Mouse (Mus musculus) hindbrain, embryonic 11.5 days (tissue): ENCODE data around the gene Celf5. TPM values are rescaled to one million over a fixed set of nuclear protein-coding genes. Genes with fewer than 3 reads are reported as not detected.

Experiments used
- ATAC-seq: fragments of 200-750 bp; cut with Nextera tagmentation; 2 replicates; pipeline ENCODE4 v1.8.0; 2017; ENCODE audit warnings: mild to moderate bottlenecking, moderate TSS enrichment, moderate library complexity; ENCODE audit not compliant: low FRiP score
- DNase-seq: peaks from one replicate; pipeline ENCODE4 v3.0.0-alpha.2; 2015; ENCODE audit warnings: low spot score
- H3K27ac ChIP-seq: fragments of 300-500 bp; sonication (generic); 2 replicates; pipeline ENCODE4 v1.5.1; 2014; ENCODE audit warnings: mild to moderate bottlenecking, low read depth, low read length
- H3K27me3 ChIP-seq: fragments of 300-500 bp; sonication (generic); 2 replicates; pipeline ENCODE4 v1.6.1; 2014; ENCODE audit warnings: mild to moderate bottlenecking, low read length, moderate library complexity, mixed read lengths; ENCODE audit not compliant: control insufficient read depth, insufficient read depth
- H3K36me3 ChIP-seq: fragments of 300-500 bp; sonication (generic); 2 replicates; pipeline ENCODE4 v1.6.1; 2014; ENCODE audit warnings: mild to moderate bottlenecking, low read length, moderate library complexity, mixed read lengths; ENCODE audit not compliant: control insufficient read depth, insufficient read depth
- H3K4me1 ChIP-seq: fragments of 300-500 bp; sonication (generic); replicated peaks from 2 replicates; pipeline ENCODE4 v1.6.1; 2014; ENCODE audit warnings: low read length, mixed read lengths; ENCODE audit not compliant: control insufficient read depth, insufficient read depth
- H3K4me2 ChIP-seq: fragments of 300-500 bp; sonication (generic); replicated peaks from 2 replicates; pipeline ENCODE4 v1.6.1; 2014; ENCODE audit warnings: mild to moderate bottlenecking, low read depth, low read length
- H3K4me3 ChIP-seq: fragments of 300-500 bp; sonication (generic); 2 replicates; pipeline ENCODE4 v1.5.1; 2014; ENCODE audit warnings: low read depth, low read length
- H3K9ac ChIP-seq: fragments of 300-500 bp; sonication (generic); 2 replicates; pipeline ENCODE4 v1.6.1; 2014; ENCODE audit warnings: low read depth, low read length
- H3K9me3 ChIP-seq: fragments of 300-500 bp; sonication (generic); 2 replicates; pipeline ENCODE4 v1.6.1; 2016; ENCODE audit warnings: low read length; ENCODE audit not compliant: control insufficient read depth
- WGBS: fragments of 180-500 bp; shearing (Covaris S2); extraction: QIAGEN DNeasy Blood & Tissue Kit; methylation state at CpG from one replicate; pipeline ENCODE4 v1.1.7; 2014; 5-methylcytosine and 5-hydroxymethylcytosine counted together
- polyA plus RNA-seq: library from polyadenylated mRNA; unstranded; fragments of >200 nt; fragmentation: Nextera tagmentation; extraction: Ambion mirVana; gene quantifications from 2 replicates; pipeline ENCODE4 v1.2.1, GENCODE M21; 2014

Gene Celf5
- polyA plus RNA-seq, 1 experiment from 2014 or later = 13.7 TPM

DNA sequence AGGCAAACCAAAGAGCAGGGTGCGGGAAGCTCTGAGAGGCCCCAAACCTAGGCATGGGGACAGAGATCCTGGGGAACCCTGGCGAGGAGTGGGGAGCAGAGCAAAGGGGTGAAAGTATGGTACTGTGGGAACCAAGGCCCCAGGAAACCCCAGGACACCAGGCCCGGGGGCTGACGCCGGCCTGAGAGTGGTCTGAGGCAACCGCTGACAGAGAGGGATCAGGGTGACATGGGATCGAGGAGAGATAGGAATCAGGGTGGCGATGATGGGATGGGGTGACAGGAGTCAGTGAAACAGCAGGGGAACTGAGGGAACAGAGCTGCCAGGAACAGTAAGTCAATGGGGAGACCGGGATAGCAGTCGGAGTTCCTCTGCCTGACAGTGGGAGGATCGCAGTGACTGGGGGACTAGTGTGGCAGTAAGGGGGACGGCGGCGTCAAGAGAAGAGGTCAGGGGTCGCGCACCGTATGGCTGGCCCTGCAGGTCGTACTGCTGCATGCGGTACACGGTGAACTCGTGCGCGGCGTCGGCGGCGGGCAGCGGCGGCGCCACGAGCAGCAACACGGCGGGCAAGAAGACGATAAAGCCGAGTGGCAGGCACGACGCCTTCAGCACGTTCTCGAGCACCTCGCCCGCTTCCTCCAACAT lies 13.2 kb upstream of the Celf5 start:
- peak overlapping the region; percentile 96 for H3K4me2 ChIP-seq
- H3K27ac ChIP-seq = 0 out of 2 replicates have a peak overlapping the region, but pooled peaks have one; percentile 25
- peak overlapping the region; percentile 70 for H3K4me3 ChIP-seq
- H3K36me3 ChIP-seq = peaks cover 11% of the 10 kb centered on the region
- H3K9me3 ChIP-seq = no peaks in the 10 kb centered on the region
- H3K4me1 ChIP-seq = peaks cover 7% of the 10 kb centered on the region
- 2% methylated on average over 38 of the region's 41 CpGs for WGBS
- peak; percentile 39 for ATAC-seq
- H3K9ac ChIP-seq = peak overlapping the region; percentile 83
- H3K27me3 ChIP-seq = no peaks in the 10 kb centered on the region
- DNase-seq = no peak

DNA sequence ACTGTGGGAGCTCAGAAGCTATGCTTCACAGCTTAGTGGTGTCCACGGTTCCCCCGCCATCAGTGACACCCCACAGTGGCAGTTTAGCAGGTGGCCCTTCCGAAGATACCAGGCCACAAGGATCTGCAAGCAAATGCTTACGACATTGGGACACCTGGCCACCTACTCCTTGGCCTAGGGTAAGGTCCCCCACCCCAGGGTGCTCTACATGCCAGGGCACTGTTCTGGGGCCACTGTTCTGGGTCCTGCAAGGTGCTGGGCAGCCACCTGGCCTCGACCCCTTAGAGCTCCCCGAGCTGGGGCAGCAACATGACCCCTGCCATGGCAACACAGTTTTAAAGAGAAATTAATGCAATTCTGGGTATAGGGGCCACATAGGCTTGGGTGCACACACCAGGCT lies 12.6 kb upstream of the Celf5 start:
- Histone ChIP-seq H3K4me2 (peak overlapping the region; percentile 96), H3K4me1 (peaks cover 7% of the 10 kb centered on the region), H3K36me3 (peaks cover 11% of the 10 kb centered on the region), H3K9ac (peak overlapping the region; percentile 83), H3K27me3 (no peaks in the 10 kb centered on the region), H3K9me3 (no peaks in the 10 kb centered on the region), H3K27ac (no peak overlapping the region), H3K4me3 (peak overlapping the region; percentile 70)
- ATAC-seq (no peak), DNase-seq (no peak)
- WGBS = 79% methylated on average over 6 of the region's 6 CpGs

DNA sequence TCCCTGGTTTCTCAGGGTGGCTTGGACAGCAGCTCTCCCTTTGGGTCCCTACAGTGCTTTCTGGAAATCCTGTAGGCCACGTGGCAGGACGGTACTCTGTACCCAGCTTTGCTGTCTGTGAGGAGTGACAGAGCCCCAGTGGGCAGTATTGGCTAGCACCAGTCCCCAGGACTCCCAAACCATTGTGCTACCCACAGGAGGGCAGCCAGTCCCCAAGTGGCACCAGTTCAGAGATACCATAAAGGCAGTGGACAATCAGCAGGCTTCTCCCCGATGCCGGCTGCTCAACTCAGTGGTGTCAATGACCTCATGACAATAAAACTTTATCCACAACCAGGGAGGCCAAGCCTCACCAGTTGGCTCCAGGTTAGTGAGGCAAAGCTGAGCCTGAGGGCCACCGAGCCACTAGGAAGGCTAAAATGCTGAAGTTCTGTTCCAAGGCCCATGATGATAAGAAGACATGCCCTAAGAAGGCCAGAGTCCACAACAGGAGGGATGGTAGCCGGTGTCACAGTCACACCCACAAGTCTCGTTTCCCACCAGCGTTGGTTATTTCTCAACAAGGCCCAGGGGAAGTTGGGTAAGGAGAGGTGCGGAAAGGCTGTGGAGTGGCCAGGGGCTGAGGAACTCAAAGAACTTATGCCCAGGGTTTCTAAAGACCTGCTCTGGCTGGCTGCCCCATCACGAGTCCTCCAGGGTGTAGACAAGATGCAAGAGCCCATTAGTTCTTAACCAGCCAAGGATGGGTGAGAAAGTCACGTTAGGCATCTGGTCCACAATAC lies 11.9 kb upstream of the Celf5 start:
- no peak for ATAC-seq
- no peak overlapping the region for H3K4me3 ChIP-seq
- H3K4me1 ChIP-seq = peaks cover 7% of the 10 kb centered on the region
- no peak overlapping the region for H3K27ac ChIP-seq
- 92% methylated on average over 11 of the region's 11 CpGs for WGBS
- H3K9ac ChIP-seq = no peak overlapping the region
- H3K9me3 ChIP-seq = no peaks in the 10 kb centered on the region
- no peak overlapping the region for H3K4me2 ChIP-seq
- DNase-seq = no peak
- H3K36me3 ChIP-seq = peaks cover 11% of the 10 kb centered on the region
- H3K27me3 ChIP-seq = no peaks in the 10 kb centered on the region

DNA sequence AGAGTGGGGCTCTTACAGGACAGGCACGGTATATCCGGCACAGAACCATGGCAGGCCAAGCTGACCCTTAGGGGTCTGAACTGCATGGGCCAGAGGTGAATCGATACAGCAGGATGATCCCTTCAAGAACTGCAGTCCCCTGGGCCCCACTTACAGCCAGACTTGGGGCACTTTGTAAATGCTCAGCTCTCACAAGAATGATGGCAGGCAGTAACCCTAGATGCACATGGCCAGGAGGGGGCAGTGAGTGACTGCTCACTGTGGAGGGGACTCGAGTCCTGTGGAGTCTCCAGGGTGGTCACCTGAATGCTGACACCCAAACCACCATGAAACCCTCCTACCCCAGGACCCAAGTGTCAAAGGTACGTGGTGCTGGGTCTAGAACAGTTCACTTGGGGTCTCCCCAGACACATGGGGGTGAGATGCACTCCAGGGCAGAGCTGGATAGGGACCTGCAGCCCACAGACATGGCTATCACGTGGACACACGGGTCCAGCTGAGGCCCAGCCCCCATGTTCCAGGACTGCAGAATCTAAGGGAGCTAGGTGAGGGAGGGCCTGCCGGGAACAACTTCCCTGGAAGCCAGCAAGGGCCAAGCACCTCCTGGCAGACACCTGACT lies 11.2 kb upstream of the Celf5 start:
- Histone ChIP-seq H3K9me3 (no peaks in the 10 kb centered on the region), H3K4me3 (no peak overlapping the region), H3K36me3 (peaks cover 11% of the 10 kb centered on the region), H3K4me1 (peaks cover 7% of the 10 kb centered on the region), H3K9ac (no peak overlapping the region), H3K27me3 (no peaks in the 10 kb centered on the region), H3K4me2 (no peak overlapping the region), H3K27ac (no peak overlapping the region)
- ATAC-seq (no peak), DNase-seq (no peak)
- 84% methylated on average over 8 of the region's 8 CpGs for WGBS

DNA sequence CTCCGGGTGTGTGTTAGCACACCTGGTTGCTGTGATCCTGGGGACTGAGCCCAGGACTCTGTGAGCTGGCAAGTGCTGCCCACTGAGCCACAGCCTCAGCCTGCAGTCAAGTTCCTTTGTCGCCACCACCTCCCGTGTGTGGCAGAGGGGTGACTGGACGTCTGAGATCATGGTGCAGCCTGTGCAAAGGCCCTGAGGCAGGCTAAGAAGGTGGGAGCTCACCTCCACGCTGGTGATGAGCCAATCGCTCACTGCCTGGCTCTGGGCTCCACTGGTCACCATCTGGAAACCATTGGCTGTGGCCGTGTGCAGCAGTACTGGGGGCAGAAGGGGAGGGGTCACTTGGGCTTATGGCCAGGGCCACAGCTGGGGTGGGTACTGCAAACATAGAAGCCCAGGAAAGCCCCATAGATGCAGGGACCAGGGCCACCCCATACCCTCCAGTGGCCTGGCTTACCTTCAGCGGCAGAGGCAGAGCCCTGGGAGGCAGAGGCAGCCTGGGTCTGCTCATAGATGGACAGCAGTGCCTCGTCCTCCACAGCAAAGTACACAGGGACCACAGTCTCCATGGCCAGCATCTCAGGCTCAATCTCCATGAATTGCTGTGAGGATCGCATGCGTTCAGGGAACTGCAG lies 10.2 kb upstream of the Celf5 start:
- H3K27ac ChIP-seq = no peak overlapping the region
- H3K4me3 ChIP-seq = no peak overlapping the region
- peaks cover 14% of the 10 kb centered on the region for H3K36me3 ChIP-seq
- no peak overlapping the region for H3K9ac ChIP-seq
- no peaks in the 10 kb centered on the region for H3K9me3 ChIP-seq
- WGBS = 89% methylated on average over 11 of the region's 11 CpGs
- DNase-seq (no peak), ATAC-seq (no peak)
- H3K27me3 ChIP-seq = no peaks in the 10 kb centered on the region
- no peak overlapping the region for H3K4me2 ChIP-seq
- H3K4me1 ChIP-seq = peaks cover 7% of the 10 kb centered on the region

DNA sequence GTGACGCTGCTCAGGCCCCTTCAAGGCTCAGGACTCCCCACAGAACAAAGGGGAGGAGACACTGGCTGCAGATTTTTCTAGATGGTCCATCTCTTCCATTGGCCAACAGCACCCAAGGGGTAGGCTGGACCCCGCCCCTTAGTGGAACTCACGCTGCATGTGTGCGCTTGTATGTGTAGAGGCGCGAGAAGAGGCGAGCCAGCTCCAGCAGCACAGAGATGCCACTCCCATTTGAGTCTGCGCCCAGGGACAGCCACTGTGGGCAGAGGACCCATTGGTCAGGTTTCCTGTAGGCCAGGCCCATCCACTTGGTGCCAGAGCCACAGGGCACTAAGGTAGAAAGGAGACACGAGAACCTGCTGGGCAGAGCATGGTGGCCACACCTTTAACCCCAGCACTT lies 8.5 kb upstream of the Celf5 start:
- no peaks in the 10 kb centered on the region for H3K27me3 ChIP-seq
- peaks cover 19% of the 10 kb centered on the region for H3K36me3 ChIP-seq
- H3K4me1 ChIP-seq = peaks cover 7% of the 10 kb centered on the region
- H3K9ac ChIP-seq = no peak overlapping the region
- no peak for DNase-seq
- no peak overlapping the region for H3K27ac ChIP-seq
- ATAC-seq = no peak
- H3K4me2 ChIP-seq = no peak overlapping the region
- 93% methylated on average over 9 of the region's 9 CpGs for WGBS
- no peak overlapping the region for H3K4me3 ChIP-seq
- H3K9me3 ChIP-seq = no peaks in the 10 kb centered on the region

DNA sequence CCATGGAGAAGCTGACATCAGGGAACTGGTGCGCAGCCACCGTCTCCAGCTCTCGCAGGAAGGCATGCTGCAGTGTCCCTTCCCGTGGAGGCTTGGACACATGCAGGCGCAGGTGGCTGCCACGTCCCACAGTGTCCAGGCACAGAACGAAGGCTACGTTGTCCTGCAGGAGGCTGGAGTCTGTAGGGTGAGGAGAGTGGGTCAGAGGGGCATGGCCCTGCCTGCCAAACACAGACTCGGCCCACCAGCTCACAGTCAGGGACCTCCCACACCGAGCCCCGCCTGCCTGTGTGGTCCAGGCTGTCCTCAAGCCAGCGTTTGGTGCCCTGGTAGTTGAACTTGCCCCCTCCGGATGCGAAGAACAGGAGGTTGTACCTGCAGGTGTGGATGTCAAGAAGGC lies 7.4 kb upstream of the Celf5 start:
- peaks cover 19% of the 10 kb centered on the region for H3K36me3 ChIP-seq
- H3K4me2 ChIP-seq = no peak overlapping the region
- DNase-seq (no peak), ATAC-seq (no peak)
- H3K9me3 ChIP-seq = no peaks in the 10 kb centered on the region
- no peak overlapping the region for H3K4me3 ChIP-seq
- H3K4me1 ChIP-seq = peaks cover under 1% of the 10 kb centered on the region; the same call in 1 of the 2 replicates
- 82% methylated on average over 14 of the region's 14 CpGs for WGBS
- no peak overlapping the region for H3K27ac ChIP-seq
- no peak overlapping the region for H3K9ac ChIP-seq
- no peaks in the 10 kb centered on the region for H3K27me3 ChIP-seq

DNA sequence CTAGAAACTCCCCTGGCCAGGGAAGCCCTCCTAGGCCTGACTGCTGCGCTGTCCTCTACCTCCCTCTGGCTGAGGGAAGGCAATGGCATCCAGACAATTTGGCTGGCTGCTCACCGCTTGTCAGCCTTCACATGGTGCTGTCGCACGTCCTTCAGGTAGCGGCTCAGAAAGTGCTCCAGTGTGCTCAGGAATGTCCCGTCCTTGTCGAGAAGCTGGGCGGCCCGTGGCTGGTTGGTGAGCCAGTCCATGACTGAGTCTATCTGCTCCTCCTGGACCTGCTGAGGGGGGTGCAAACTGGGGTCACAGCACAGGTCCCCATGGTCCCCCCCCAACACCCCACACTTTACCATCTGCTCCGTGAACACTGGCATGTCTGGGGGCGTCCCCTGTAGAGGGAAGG lies 5.6 kb upstream of the Celf5 start:
- Histone ChIP-seq H3K27me3 (no peaks in the 10 kb centered on the region), H3K4me1 (no peaks in the 10 kb centered on the region; the same call in 1 of the 2 replicates), H3K9ac (no peak overlapping the region), H3K36me3 (peaks cover 19% of the 10 kb centered on the region), H3K27ac (no peak overlapping the region), H3K4me3 (no peak overlapping the region), H3K4me2 (no peak overlapping the region), H3K9me3 (no peaks in the 10 kb centered on the region)
- 90% methylated on average over 11 of the region's 11 CpGs for WGBS
- DNase-seq = no peak
- no peak for ATAC-seq
